Mouse (Mus musculus): ENCODE measurements around the gene Chp2. TPM values are rescaled to one million over a fixed set of nuclear protein-coding genes. Genes with fewer than 3 reads are reported as not detected.

Chp2 gene
- total and polyA plus RNA-seq, 3 experiments = not detected

GRCm38 (mm10) chr7:122258521-122258920, 39.2 kb downstream of the Chp2 start:
- no peak for TF ChIP-seq JUND (conservative IDR thresholded peaks at IDR 0.05; ENCODE audit: low read depth, low read length)
- TF ChIP-seq ZNF384 (IDR thresholded peaks at IDR 0.05; ENCODE audit: low read depth, low read length) = peak; percentile 44
- TF ChIP-seq UBTF (IDR thresholded peaks at IDR 0.05; ENCODE audit: low read depth, low read length) = no peak
- H3K4me2 ChIP-seq (ENCODE audit: insufficient read depth, low read depth, poor library complexity, severe bottlenecking) = no peak overlapping the region
- in situ Hi-C loops (cut with MboI; ENCODE audit: low pct_ligation_motif_present, low pct_unique_long_range_greater_than_20kb, low sequenced_read_pairs) = no loop called here
- no peaks in the 10 kb centered on the region for H3K9me3 ChIP-seq (replicated peaks; ENCODE audit: low read length)
- dilution Hi-C loops (cut with MboI; ENCODE audit: extremely low pct_ligation_motif_present, extremely low pct_unique_long_range_greater_than_20kb, low sequenced_read_pairs) = no loop called here
- H3K9ac ChIP-seq (ENCODE audit: insufficient read depth, low read depth) = no peak overlapping the region
- no peaks in the 10 kb centered on the region for H3K36me3 ChIP-seq (replicated peaks in 1 of 2; ENCODE audit: control insufficient read depth in 1 of 2, insufficient read depth in 1 of 2, low read length in 1 of 2)
- peaks cover 37 to 67% of the 10 kb centered on the region in 2 experiments for H3K4me1 ChIP-seq (ENCODE audit: control insufficient read depth in 1 of 2, insufficient read depth in 2 of 2)
- H3K27me3 ChIP-seq (replicated peaks) = no peaks in the 10 kb centered on the region
- no peak overlapping the region for H3K4me3 ChIP-seq (replicated peaks in 1 of 3; ENCODE audit: low read depth in 2 of 3, low read length in 2 of 3, poor library complexity in 1 of 3)
- no peaks in the 10 kb centered on the region for H3K79me2 ChIP-seq (replicated peaks; ENCODE audit: control insufficient read depth, extremely low read depth, insufficient read depth, poor library complexity, severe bottlenecking)
- H3K27ac ChIP-seq (ENCODE audit: insufficient read depth, low read depth) = peak overlapping the region; percentile 19; the same call in 1 of the 2 replicates
- no peak for DNase-seq (ENCODE audit: extremely low read depth)

- peak; percentile 85 for DNase-seq (ENCODE audit: extremely low read depth)
- Histone ChIP-seq H3K36me3 (replicated peaks in 1 of 2; ENCODE audit: control insufficient read depth in 1 of 2, insufficient read depth in 1 of 2, low read length in 1 of 2) (no peaks in the 10 kb centered on the region), H3K79me2 (replicated peaks; ENCODE audit: control insufficient read depth, extremely low read depth, insufficient read depth, poor library complexity, severe bottlenecking) (no peaks in the 10 kb centered on the region), H3K4me2 (ENCODE audit: insufficient read depth, low read depth, poor library complexity, severe bottlenecking) (peak overlapping the region; percentile 61), H3K9me3 (replicated peaks; ENCODE audit: low read length) (no peaks in the 10 kb centered on the region), H3K4me3 (replicated peaks in 1 of 3; ENCODE audit: low read depth in 2 of 3, low read length in 2 of 3, poor library complexity in 1 of 3) (no peak overlapping the region), H3K9ac (ENCODE audit: insufficient read depth, low read depth) (peak overlapping the region; percentile 34), H3K4me1 (ENCODE audit: control insufficient read depth in 1 of 2, insufficient read depth in 2 of 2) (peaks cover 27 to 60% of the 10 kb centered on the region in 2 experiments), H3K27ac (ENCODE audit: insufficient read depth, low read depth) (peak overlapping the region; percentile 88), H3K27me3 (replicated peaks) (no peaks in the 10 kb centered on the region)
- in situ Hi-C loops (cut with MboI; ENCODE audit: low pct_ligation_motif_present, low pct_unique_long_range_greater_than_20kb, low sequenced_read_pairs) = no loop called here
- dilution Hi-C loops (cut with MboI; ENCODE audit: extremely low pct_ligation_motif_present, extremely low pct_unique_long_range_greater_than_20kb, low sequenced_read_pairs) = no loop called here
- TF ChIP-seq SMC3 (IDR thresholded peaks at IDR 0.05; ENCODE audit: low read depth, low read length) = no peak; the same call in 1 of the 2 replicates
- TF ChIP-seq ELF1 (IDR thresholded peaks at IDR 0.05; ENCODE audit: low read depth, low read length) = no peak
- TF ChIP-seq SIN3A (IDR thresholded peaks at IDR 0.05; ENCODE audit: low read length) = peak; percentile 83
- peak; percentile 70; the same call in 1 of the 2 replicates for TF ChIP-seq CHD2 (IDR thresholded peaks at IDR 0.05; ENCODE audit: low read length)
- TF ChIP-seq EP300 (IDR thresholded peaks at IDR 0.05; ENCODE audit: low read length) = peak; percentile 92
- TF ChIP-seq MXI1 (IDR thresholded peaks at IDR 0.05; ENCODE audit: low read depth, low read length) = peak; percentile 50; the same call in 1 of the 2 replicates
- TF ChIP-seq CHD1 (IDR thresholded peaks at IDR 0.05; ENCODE audit: low read depth, low read length) = no peak
- no peak for TF ChIP-seq ZC3H11A (IDR thresholded peaks at IDR 0.05; ENCODE audit: low read depth, low read length)
- TF ChIP-seq HCFC1 (IDR thresholded peaks at IDR 0.05; ENCODE audit: low read depth, low read length) = peak; percentile 20; the same call in 1 of the 2 replicates
- TF ChIP-seq MYC (IDR thresholded peaks at IDR 0.05; ENCODE audit: low read depth, low read length) = peak; percentile 52; the same call in 1 of the 2 replicates
- TF ChIP-seq MAFK (IDR thresholded peaks at IDR 0.05; ENCODE audit: insufficient replicate concordance, low read length) = peak; percentile 24; the same call in 1 of the 2 replicates
- TF ChIP-seq RAD21 (IDR thresholded peaks at IDR 0.05; ENCODE audit: low read depth, low read length) = no peak; the same call in 1 of the 2 replicates
- TF ChIP-seq NRF1 (IDR thresholded peaks at IDR 0.05; ENCODE audit: low read depth, low read length) = no peak
- peak; percentile 64 for TF ChIP-seq ETS1 (conservative IDR thresholded peaks at IDR 0.05; ENCODE audit: low read depth, low read length)
- peak; percentile 49; the same call in 1 of the 2 replicates for TF ChIP-seq TCF12 (IDR thresholded peaks at IDR 0.05; ENCODE audit: low read depth, low read length)
- peak; percentile 74 for TF ChIP-seq IRF4 (IDR thresholded peaks at IDR 0.05; ENCODE audit: low read depth, low read length)
- peak; percentile 64; the same call in 1 of the 2 replicates for TF ChIP-seq MEF2A (IDR thresholded peaks at IDR 0.05; ENCODE audit: borderline replicate concordance, low read depth, low read length)
- peak; percentile 17; the same call in 1 of the 2 replicates for TF ChIP-seq NELFE (IDR thresholded peaks at IDR 0.05; ENCODE audit: low read depth, low read length)
- 0 out of 2 replicates have a peak, but pooled peaks have one; percentile 51 for TF ChIP-seq ZMIZ1 (IDR thresholded peaks at IDR 0.05; ENCODE audit: low read depth, low read length)
- TF ChIP-seq USF2 (conservative IDR thresholded peaks at IDR 0.05; ENCODE audit: low read depth, low read length) = no peak
- TF ChIP-seq JUN (IDR thresholded peaks at IDR 0.05; ENCODE audit: insufficient read depth, low read depth, low read length) = no peak; the same call in 1 of the 2 replicates
- 0 out of 2 replicates have a peak, but pooled peaks have one; percentile 10 for TF ChIP-seq TBP (conservative IDR thresholded peaks at IDR 0.05; ENCODE audit: low read depth, low read length)
- peak; percentile 84 for TF ChIP-seq RCOR1 (conservative IDR thresholded peaks at IDR 0.05; ENCODE audit: low read depth, low read length)
- no peak for TF ChIP-seq GABPA (IDR thresholded peaks at IDR 0.05; ENCODE audit: insufficient replicate concordance, low read depth, low read length)
- no peak for TF ChIP-seq USF1 (IDR thresholded peaks at IDR 0.05; ENCODE audit: low read depth, low read length)
- no peak for TF ChIP-seq POLR2AphosphoS2 (IDR thresholded peaks at IDR 0.05; ENCODE audit: low read depth, low read length)
- 0 out of 2 replicates have a peak, but pooled peaks have one; percentile 68 for TF ChIP-seq MAZ (IDR thresholded peaks at IDR 0.05; ENCODE audit: low read depth, low read length)
- no peak for TF ChIP-seq JUND (conservative IDR thresholded peaks at IDR 0.05; ENCODE audit: low read depth, low read length)
- peak; percentile 54; the same call in 1 of the 2 replicates for TF ChIP-seq ZNF384 (IDR thresholded peaks at IDR 0.05; ENCODE audit: low read depth, low read length)
- TF ChIP-seq CTCF (conservative IDR thresholded peaks at IDR 0.05 in 1 of 2, IDR thresholded peaks at IDR 0.05 in 1 of 2; ENCODE audit: low read depth in 2 of 2, low read length in 2 of 2) = no peak
Observed at GRCm38 (mm10) chr7:122260055-122260602, 40.8 kb downstream of the Chp2 start.

Measured in CH12.LX (cell line).